Mouse (Mus musculus) layer of hippocampus, adult 2 months (tissue): ENCODE measurements at regions not wholly inside any gene's neighbourhood (a gene's known extent, or its start where the extent isn't known, plus 50 kb on each side); places are given as distances from the start of the nearest gene placed in this dataset.

Experiments used
- DNase-seq, 2 experiments: peaks; one replicate each; pipeline ENCODE4 v3.0.0; 2022; ENCODE audit warnings: low spot score in 2 of 2
- H3K27ac ChIP-seq: fragments of 200-600 bp; 2 replicates; pipeline ENCODE4 v1.8.1; 2022
- H3K4me3 ChIP-seq: fragments of 200-600 bp; 2 replicates; pipeline ENCODE4 v1.8.1; 2022; ENCODE audit warnings: mild to moderate bottlenecking
- CTCF ChIP-seq: fragments of 200-600 bp; conservative IDR thresholded peaks from 2 replicates; pipeline ENCODE4 v1.8.1; 2022; ENCODE audit warnings: antibody characterized with exemption, mild to moderate bottlenecking, moderate library complexity

DNA sequence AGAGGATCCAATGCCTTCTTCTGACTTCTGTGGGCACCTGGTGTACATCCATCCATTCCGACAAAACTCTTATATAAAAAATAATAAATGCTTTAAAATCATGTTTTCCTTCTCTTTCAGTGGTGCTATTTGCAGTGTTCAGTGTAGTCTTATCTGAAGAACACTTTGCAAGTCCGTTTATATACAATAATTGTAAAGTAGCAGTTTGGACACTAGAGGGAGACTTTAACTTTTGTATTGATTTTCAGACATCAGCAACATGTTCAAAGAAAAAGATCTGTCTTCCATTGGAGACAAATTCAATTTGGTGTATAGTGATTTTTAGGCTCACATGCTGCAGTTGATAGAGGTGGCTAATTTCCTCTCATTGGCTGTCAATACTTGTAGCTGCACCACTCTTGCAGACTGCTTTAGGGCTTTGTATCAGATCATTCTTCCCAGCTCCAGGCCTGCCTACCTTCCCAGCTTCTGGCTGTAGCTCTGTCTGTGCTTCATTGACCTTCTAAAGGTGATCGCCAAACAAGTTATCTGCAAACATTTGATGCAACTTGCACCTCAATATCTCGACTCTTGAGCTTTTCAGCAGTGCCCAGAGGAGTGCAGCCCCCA, 74.8 kb upstream of the Sult1c1 start:
- peak in 1 of 2 experiments; percentile 14 for DNase-seq
- TF ChIP-seq CTCF = peak; percentile 79

DNA sequence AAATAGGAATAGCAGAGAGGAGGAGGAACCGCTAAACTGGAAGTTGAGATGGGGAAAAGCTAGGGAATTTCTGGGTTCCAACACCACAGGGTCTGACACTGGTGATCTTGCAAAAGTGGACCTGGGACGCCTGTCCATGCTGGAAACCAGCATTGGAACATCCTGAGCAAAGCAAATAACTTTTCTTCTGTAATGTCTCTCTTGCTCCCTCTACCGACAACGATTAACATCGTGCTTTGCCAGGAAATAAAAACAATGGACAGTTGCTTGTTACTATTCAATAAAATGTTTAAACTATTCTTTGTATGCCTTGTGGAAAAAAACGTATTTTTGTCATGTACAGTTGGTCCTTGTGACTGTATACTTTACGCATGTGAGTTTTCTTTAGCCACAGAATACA, 70.8 kb upstream of the Sult1c1 start:
- Histone ChIP-seq H3K27ac (no peak overlapping the region), H3K4me3 (no peak overlapping the region)
- peak; percentile 77 for TF ChIP-seq CTCF
- peak in 1 of 2 experiments; percentile 2 for DNase-seq

More for the DNA sequence above, 74.8 kb upstream of the Sult1c1 start:
- Histone ChIP-seq H3K4me3 (no peak overlapping the region), H3K27ac (no peak overlapping the region)
